Mouse (Mus musculus): ENCODE data around the gene Ptprj. TPM values are rescaled to one million over a fixed set of nuclear protein-coding genes. Genes with fewer than 3 reads are reported as not detected.

Gene Ptprj
- polyA plus RNA-seq, 1 experiment from 2014 or later, result 4.0 TPM

GRCm38 (mm10) chr2:90501708-90502107 is 78.7 kb downstream of the Ptprj start:
- ATAC-seq (ENCODE audit: low FRiP score, low read depth), result no peak
- no peaks in the 10 kb centered on the region for H3K9me3 ChIP-seq
- H3K4me2 ChIP-seq (replicated peaks), result no peak overlapping the region
- no peak overlapping the region for H3K27ac ChIP-seq
- H3K27me3 ChIP-seq (replicated peaks), result no peaks in the 10 kb centered on the region
- 56% methylated on average over 3 of the region's 3 CpGs for WGBS
- H3K36me3 ChIP-seq, result no peaks in the 10 kb centered on the region
- no peak overlapping the region for H3K9ac ChIP-seq
- H3K4me3 ChIP-seq, result no peak overlapping the region
- H3K4me1 ChIP-seq, result no peaks in the 10 kb centered on the region; the same call in 1 of the 2 replicates

- Histone ChIP-seq H3K27me3 (replicated peaks) (no peaks in the 10 kb centered on the region), H3K9me3 (no peaks in the 10 kb centered on the region), H3K36me3 (no peaks in the 10 kb centered on the region), H3K4me1 (no peaks in the 10 kb centered on the region; the same call in 1 of the 2 replicates), H3K9ac (no peak overlapping the region), H3K4me2 (replicated peaks) (no peak overlapping the region), H3K27ac (no peak overlapping the region), H3K4me3 (no peak overlapping the region)
- ATAC-seq (ENCODE audit: low FRiP score, low read depth), result no peak
Measured at GRCm38 (mm10) chr2:90500892-90501291, 79.6 kb downstream of the Ptprj start.

GRCm38 (mm10) chr2:90499002-90499401 is 81.4 kb downstream of the Ptprj start:
- no peaks in the 10 kb centered on the region for H3K27me3 ChIP-seq (replicated peaks)
- no peak overlapping the region for H3K4me3 ChIP-seq
- H3K27ac ChIP-seq, result no peak overlapping the region
- no peaks in the 10 kb centered on the region for H3K36me3 ChIP-seq
- no peak for ATAC-seq (ENCODE audit: low FRiP score, low read depth)
- H3K4me1 ChIP-seq, result no peaks in the 10 kb centered on the region
- H3K9me3 ChIP-seq, result no peaks in the 10 kb centered on the region
- H3K9ac ChIP-seq, result no peak overlapping the region
- WGBS, result 83% methylated on average over 1 of the region's 1 CpGs
- H3K4me2 ChIP-seq (replicated peaks), result no peak overlapping the region

- H3K36me3 ChIP-seq, result no peaks in the 10 kb centered on the region
- no peak overlapping the region for H3K9ac ChIP-seq
Measured at GRCm38 (mm10) chr2:90497551-90497950, 82.9 kb downstream of the Ptprj start.

GRCm38 (mm10) chr2:90496680-90497074 is 83.8 kb downstream of the Ptprj start:
- Histone ChIP-seq H3K36me3 (no peaks in the 10 kb centered on the region), H3K27me3 (replicated peaks) (no peaks in the 10 kb centered on the region), H3K9ac (no peak overlapping the region), H3K4me2 (replicated peaks) (no peak overlapping the region), H3K9me3 (no peaks in the 10 kb centered on the region), H3K4me1 (no peaks in the 10 kb centered on the region), H3K27ac (no peak overlapping the region), H3K4me3 (no peak overlapping the region)
- WGBS, result 81% methylated on average over 5 of the region's 5 CpGs
- no peak for ATAC-seq (ENCODE audit: low FRiP score, low read depth)

More at GRCm38 (mm10) chr2:90497551-90497950, 82.9 kb downstream of the Ptprj start:
- ATAC-seq (ENCODE audit: low FRiP score, low read depth), result no peak
- no peaks in the 10 kb centered on the region for H3K27me3 ChIP-seq (replicated peaks)
- no peak overlapping the region for H3K4me2 ChIP-seq (replicated peaks)
- no peaks in the 10 kb centered on the region for H3K9me3 ChIP-seq
- H3K27ac ChIP-seq, result no peak overlapping the region
- WGBS, result 89% methylated on average over 3 of the region's 3 CpGs
- H3K4me1 ChIP-seq, result no peaks in the 10 kb centered on the region
- no peak overlapping the region for H3K4me3 ChIP-seq

GRCm38 (mm10) chr2:90496012-90496679 is 84.3 kb downstream of the Ptprj start:
- Histone ChIP-seq H3K4me3 (no peak overlapping the region), H3K4me1 (no peaks in the 10 kb centered on the region), H3K9ac (no peak overlapping the region), H3K27ac (no peak overlapping the region), H3K9me3 (no peaks in the 10 kb centered on the region), H3K36me3 (no peaks in the 10 kb centered on the region), H3K27me3 (replicated peaks) (no peaks in the 10 kb centered on the region), H3K4me2 (replicated peaks) (no peak overlapping the region)
- no peak for ATAC-seq (ENCODE audit: low FRiP score, low read depth)
- 86% methylated on average over 4 of the region's 4 CpGs for WGBS

GRCm38 (mm10) chr2:90490279-90491046 is 90.0 kb downstream of the Ptprj start:
- Histone ChIP-seq H3K4me2 (replicated peaks) (no peak overlapping the region), H3K27ac (no peak overlapping the region)

GRCm38 (mm10) chr2:90489839-90490238 is 90.6 kb downstream of the Ptprj start:
- H3K4me1 ChIP-seq, result no peaks in the 10 kb centered on the region
- no peaks in the 10 kb centered on the region for H3K27me3 ChIP-seq (replicated peaks)
- 75% methylated on average over 4 of the region's 4 CpGs for WGBS
- H3K4me3 ChIP-seq, result no peak overlapping the region
- H3K4me2 ChIP-seq (replicated peaks), result no peak overlapping the region
- no peaks in the 10 kb centered on the region for H3K36me3 ChIP-seq
- ATAC-seq (ENCODE audit: low FRiP score, low read depth), result no peak
- H3K9me3 ChIP-seq, result no peaks in the 10 kb centered on the region
- H3K9ac ChIP-seq, result no peak overlapping the region
- H3K27ac ChIP-seq, result no peak overlapping the region

More at GRCm38 (mm10) chr2:90490279-90491046, 90.0 kb downstream of the Ptprj start:
- Histone ChIP-seq H3K4me1 (no peaks in the 10 kb centered on the region), H3K9me3 (no peaks in the 10 kb centered on the region), H3K9ac (no peak overlapping the region), H3K36me3 (no peaks in the 10 kb centered on the region), H3K4me3 (no peak overlapping the region), H3K27me3 (replicated peaks) (no peaks in the 10 kb centered on the region)
- WGBS, result 61% methylated on average over 13 of the region's 13 CpGs
- no peak for ATAC-seq (ENCODE audit: low FRiP score, low read depth)

- ATAC-seq (ENCODE audit: low FRiP score, low read depth), result no peak
- no peaks in the 10 kb centered on the region for H3K27me3 ChIP-seq (replicated peaks)
- H3K9me3 ChIP-seq, result no peaks in the 10 kb centered on the region
- H3K9ac ChIP-seq, result no peak overlapping the region
- no peaks in the 10 kb centered on the region for H3K4me1 ChIP-seq
- no peak overlapping the region for H3K4me3 ChIP-seq
- WGBS, result 90% methylated on average over 8 of the region's 8 CpGs
- no peaks in the 10 kb centered on the region for H3K36me3 ChIP-seq
- no peak overlapping the region for H3K27ac ChIP-seq
- H3K4me2 ChIP-seq (replicated peaks), result no peak overlapping the region
Measured at GRCm38 (mm10) chr2:90488690-90489590, 91.5 kb downstream of the Ptprj start.

GRCm38 (mm10) chr2:90487471-90488238 is 92.8 kb downstream of the Ptprj start:
- 92% methylated on average over 11 of the region's 11 CpGs for WGBS
- no peaks in the 10 kb centered on the region for H3K4me1 ChIP-seq
- no peak overlapping the region for H3K4me2 ChIP-seq (replicated peaks)
- no peaks in the 10 kb centered on the region for H3K27me3 ChIP-seq (replicated peaks)
- H3K27ac ChIP-seq, result no peak overlapping the region
- no peaks in the 10 kb centered on the region for H3K36me3 ChIP-seq
- H3K4me3 ChIP-seq, result no peak overlapping the region
- H3K9ac ChIP-seq, result no peak overlapping the region
- ATAC-seq (ENCODE audit: low FRiP score, low read depth), result no peak
- no peaks in the 10 kb centered on the region for H3K9me3 ChIP-seq

GRCm38 (mm10) chr2:90486226-90486755 is 94.2 kb downstream of the Ptprj start:
- no peak overlapping the region for H3K27ac ChIP-seq
- no peak for ATAC-seq (ENCODE audit: low FRiP score, low read depth)
- WGBS, result 75% methylated on average over 3 of the region's 3 CpGs

More at GRCm38 (mm10) chr2:90486226-90486755, 94.2 kb downstream of the Ptprj start:
- no peaks in the 10 kb centered on the region for H3K9me3 ChIP-seq
- H3K9ac ChIP-seq, result no peak overlapping the region
- H3K4me1 ChIP-seq, result no peaks in the 10 kb centered on the region
- H3K36me3 ChIP-seq, result no peaks in the 10 kb centered on the region
- no peak overlapping the region for H3K4me2 ChIP-seq (replicated peaks)
- no peaks in the 10 kb centered on the region for H3K27me3 ChIP-seq (replicated peaks)
- H3K4me3 ChIP-seq, result no peak overlapping the region

Measured in neural tube, embryonic 12.5 days (tissue).